Mouse (Mus musculus): ENCODE measurements around the gene Olfr640.

DNA sequence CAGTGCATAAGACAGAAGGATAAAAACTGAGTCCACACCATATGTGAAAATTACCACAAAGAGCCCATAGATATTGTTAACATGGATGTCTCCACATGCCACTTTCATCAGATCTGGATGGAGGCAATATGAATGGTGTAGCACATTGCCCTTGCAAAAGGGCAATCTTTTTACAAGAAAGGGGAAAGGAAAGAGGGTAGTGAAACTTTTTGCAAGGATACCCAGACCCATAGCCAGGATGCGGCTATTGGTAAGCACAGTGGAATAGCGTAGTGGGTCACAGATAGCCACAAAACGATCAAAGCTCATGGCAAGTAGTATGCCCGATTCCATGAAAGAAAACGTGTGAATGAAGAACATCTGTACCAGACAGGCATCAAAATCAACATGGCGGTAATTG is 3.7 kb downstream of the Olfr640 start:
- TF ChIP-seq CTCF (IDR thresholded peaks at IDR 0.05; ENCODE audit: insufficient read depth, low read depth, low read length), result no peak
- TF ChIP-seq POLR2A (IDR thresholded peaks at IDR 0.05; ENCODE audit: insufficient read depth, low read depth, low read length), result no peak

All from olfactory bulb, adult 2 months (tissue).